Mouse (Mus musculus) adrenal gland, postnatal 25 days (tissue): ENCODE results near the gene Chsy1. TPM values are rescaled to one million over a fixed set of nuclear protein-coding genes. Genes with fewer than 3 reads are reported as not detected.

Source experiments
- DNase-seq: peaks from one replicate; pipeline ENCODE4 v3.0.0; 2021; ENCODE audit warnings: mixed read lengths
- total RNA-seq: library from RNA; stranded (reverse); gene quantifications from 2 replicates; pipeline ENCODE4 v1.2.3, GENCODE M21; 2021

The Chsy1 gene
- total RNA-seq, 1 experiment from 2014 or later = 15.2 TPM

DNA sequence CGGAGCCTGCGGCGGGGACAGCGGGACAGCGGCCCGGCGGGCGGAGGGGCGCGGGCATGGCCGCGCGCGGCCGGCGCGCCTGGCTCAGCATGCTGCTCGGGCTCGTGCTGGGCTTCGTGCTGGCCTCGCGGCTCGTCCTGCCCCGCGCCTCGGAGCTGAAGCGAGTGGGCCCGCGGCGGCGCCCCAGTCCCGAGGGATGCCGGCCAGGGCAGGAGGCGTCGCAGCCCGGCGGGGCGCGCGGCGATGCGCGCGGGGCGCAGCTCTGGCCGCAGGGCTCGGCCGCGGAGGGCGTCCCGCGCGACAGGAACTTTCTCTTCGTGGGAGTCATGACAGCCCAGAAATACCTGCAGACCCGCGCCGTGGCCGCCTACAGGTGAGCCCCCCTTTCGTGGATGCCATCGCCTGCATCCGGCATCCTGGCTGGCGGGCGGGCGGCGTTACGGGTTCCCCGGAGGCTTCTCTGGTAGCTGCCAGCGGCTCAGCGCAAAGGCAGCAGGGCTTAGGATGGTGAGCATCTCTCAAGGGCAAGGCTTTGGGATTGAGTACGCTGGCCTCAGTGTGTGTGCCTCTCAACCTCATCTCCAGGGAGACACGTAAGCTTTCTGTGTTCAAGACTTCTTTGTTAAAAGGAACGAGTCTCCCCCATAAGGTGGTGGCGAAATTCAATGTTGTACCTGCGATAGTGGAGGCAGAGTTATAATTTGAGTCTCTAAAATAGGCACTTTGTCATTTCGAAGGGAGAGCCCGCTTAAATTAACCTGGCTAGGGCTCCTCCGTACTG is 730 bp downstream of the Chsy1 start:
- DNase-seq = peak; percentile 48

DNA sequence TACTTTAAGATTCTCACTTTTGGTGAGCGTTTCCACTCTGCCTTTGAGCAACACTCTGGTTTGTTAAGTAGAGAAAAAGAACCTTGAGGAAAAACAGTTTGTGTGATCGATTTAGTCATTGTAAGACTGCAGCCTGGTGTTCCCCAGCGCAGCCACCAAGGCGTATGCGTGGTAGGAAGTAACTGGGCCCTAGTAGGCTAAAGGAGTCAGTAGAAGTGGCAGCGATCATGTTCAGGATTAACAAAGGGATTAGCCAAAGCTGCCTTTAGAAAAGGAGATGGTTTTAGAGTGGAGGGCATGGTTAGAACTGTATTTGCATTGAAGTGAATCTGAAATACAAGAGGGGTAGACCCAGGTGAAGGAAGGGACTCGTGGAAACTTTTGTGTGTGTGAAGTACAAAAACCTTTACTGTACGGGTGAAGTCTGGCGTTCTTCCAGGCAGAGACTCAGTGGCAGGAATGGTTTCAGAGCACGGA is 1.4 kb downstream of the Chsy1 start:
- no peak for DNase-seq

DNA sequence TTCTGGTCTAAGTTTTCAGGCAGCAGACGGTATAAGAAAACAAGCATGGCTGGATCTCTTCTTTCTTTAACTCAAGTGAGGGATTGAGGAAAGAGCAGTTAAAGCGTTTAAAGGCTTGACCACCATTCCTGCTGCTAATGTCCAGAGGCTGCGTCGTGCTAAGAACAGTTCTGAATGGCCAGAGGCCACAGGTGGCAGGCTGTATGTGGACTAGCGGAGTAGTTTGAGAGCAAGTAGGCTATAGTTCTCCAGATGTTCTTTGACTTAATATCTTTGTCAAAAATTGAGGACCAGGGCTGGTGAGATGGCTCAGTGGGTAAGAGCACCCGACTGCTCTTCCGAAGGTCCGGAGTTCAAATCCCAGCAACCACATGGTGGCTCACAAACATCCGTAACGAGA is 1.9 kb downstream of the Chsy1 start:
- no peak for DNase-seq

DNA sequence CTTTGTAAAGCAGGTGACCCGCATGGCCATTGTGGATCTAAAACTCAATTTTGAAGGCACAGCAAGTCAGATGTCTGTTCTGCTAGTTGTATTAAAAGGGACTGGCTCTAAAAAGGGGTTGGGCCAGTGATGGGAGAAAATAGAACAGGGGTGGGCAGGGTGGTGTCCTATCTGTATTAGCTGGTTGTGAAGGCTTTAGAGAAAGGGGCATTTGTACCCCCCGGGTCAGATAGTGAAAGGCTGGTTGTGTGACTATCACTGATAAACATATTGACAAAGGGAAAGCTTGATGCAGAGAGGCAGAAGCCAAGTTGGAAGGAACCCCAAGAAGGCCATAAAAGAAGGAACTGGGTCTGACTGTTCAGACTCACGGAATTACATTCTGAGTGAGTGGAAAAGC is 4.2 kb downstream of the Chsy1 start:
- no peak for DNase-seq

DNA sequence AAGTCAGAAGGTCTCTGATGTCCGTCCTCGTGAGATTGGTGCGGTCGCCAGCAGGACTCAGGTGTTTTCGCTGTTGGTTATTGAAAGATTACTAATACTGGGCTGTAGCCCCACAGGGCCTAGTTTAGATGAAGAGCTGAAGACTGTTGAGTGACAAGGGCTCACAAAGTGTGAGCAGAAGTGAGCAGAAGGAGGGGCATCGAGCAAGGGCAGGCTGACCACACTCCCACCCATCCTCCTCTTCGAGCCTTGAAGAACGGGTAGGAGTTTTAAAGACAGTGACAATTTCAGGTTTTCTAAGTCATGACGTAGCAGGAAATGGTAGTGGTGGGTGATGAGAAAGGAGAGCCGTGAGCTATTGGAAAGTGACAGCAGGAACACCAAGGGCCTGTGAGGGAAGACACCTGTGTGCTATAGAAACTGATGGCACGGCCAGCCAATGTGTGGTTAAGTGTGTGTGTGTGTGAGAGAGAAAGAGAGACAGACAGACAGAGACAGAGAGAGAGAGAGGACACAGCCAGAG is 6.6 kb downstream of the Chsy1 start:
- no peak for DNase-seq

DNA sequence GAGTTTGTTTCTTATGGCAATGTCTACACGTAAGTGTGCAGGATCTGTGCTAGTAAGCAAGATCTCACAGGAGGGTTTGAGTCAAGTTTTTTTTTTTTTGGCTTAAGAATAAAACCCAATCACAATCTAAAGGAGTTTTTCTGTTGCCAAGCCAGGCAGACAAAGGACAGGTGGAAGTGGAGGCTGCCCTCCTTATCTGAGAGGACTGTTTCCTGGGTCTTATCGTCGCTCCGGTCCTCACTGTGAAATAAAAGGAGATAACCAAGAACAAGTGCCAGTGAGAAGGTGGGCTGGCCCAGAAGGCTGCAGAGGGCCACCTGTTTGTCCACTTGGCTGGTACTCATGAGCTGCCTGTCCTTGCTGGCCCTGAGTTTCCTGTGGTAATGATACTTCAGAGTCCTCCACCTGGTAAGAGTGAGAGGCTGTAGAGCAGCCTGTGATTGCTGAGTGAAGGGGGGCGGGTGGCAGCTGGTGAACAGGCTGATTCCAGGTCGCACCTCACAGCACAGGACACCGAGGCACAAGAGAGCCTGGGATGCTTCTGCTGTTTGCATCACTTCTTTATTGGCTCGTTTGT is 7.7 kb downstream of the Chsy1 start:
- DNase-seq = no peak

DNA sequence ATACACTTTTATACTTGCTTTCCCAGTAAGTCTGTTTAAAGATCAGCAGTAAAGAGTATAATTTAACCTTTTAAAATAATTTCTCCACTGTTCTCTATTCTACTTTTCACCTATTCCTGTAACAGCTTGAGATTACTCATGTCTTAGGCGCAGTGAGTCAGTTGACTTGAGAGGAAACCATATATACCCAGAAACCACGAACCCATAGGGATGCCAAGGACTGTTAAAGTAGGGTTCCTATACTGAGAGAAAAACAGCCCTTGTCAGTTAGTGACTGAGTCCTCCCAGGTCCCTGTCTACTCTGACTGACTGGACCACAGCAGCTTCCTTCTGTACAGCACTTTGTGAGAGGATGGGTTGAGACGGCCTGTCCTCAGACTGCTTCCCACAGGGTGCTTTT is 8.7 kb downstream of the Chsy1 start:
- DNase-seq = no peak

DNA sequence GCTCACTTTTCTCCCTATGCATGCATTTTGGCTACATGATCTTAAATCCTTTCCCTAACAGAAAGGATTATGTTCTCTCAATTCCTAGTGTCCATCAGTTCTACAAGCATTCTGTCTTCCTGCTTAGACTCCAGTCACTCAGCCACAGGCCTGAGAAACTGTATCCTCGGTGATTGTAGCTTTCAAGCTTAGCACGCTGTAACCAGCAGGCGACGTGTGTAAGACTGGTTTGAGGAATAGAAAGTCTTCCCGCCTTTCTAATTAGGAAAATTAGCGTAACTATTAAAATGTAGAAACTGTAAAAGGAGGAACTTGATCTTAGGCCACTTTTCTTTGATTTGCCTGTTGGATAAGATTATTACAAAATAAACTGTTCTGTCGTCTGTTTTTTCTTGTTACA is 9.5 kb downstream of the Chsy1 start:
- DNase-seq = no peak

DNA sequence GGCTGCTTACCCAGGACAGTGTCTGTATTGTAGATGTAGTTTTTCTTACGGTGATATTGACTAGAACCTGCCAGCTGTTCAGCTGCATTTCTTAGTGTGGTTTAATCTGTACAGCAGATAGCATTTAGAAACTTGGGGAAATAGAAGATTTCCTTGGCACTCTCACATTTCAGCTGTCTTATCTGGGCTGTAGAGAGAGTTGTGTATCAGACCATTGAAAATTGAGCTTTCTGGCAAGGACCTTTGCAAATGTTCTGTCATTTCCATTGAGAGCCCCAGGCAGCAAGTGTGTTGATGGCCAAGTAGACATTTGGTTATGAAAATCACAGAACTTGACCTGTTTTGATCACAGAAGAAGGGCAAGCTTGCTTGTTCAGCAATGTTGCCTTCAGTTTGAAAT is 10.8 kb downstream of the Chsy1 start:
- DNase-seq = no peak

DNA sequence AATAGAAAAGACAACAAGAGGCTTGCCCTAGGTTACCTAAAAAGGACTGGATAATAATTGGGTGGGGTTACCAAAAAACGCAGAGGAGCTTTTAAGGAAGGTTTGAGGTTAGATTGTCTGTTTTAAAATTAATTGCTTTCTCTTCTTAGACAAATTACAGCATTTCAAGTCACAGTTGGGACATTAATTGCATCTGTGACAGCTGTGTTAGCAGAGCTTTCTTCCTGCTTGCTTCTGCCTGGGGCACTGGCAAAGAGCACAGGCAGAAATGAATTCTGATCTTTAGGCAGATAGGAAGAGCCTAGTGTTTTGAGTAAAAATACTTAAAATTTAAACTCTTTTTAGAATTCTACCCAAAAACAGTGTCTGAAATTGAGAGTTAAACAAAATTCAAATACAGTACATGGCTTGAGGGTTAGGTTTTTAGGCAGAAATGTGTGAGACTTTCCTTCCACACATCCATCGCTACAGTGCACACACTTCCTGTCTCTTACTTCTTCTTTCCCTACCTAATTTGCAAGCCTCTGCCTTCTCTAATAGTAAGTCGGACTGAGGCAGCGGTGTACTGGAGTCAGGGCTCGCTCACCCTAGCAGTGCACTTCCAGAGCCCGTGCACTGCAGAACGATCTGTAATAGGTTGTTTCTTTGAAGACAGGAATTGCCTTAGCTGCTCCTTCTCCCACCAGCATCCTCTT is 11.5 kb downstream of the Chsy1 start:
- no peak for DNase-seq

DNA sequence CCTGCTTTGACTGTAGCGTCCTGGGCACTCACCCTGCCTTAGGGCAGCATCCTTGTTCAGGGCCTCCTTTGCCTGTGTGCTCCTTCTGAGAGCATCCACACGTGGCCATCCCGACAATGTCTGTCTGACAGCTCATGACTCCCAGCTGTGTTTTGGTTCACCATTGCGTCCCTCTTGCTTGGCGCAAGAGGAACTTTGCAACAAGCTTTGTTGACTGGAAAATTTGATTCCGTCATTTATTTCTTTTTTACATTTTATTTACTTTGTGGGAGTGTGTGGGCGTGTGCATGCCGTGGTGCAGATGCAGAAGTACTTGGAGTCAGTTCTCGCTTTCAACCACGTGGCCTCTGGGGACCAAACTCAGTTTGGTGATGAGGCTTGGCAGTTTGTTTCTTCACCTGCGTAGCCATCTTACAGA is 15.2 kb downstream of the Chsy1 start:
- DNase-seq = no peak

DNA sequence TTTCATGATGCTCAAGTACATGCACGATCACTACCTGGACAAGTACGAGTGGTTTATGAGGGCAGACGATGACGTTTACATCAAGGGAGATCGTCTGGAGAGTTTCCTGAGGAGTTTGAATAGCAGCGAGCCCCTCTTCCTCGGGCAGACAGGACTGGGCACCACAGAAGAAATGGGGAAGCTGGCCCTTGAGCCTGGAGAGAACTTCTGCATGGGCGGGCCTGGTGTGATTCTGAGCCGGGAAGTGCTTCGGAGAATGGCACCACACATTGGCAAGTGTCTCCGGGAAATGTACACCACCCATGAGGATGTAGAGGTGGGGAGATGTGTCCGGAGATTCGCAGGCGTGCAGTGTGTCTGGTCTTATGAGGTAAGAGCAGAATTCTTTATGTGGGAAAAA is 16.1 kb downstream of the Chsy1 start:
- no peak for DNase-seq

DNA sequence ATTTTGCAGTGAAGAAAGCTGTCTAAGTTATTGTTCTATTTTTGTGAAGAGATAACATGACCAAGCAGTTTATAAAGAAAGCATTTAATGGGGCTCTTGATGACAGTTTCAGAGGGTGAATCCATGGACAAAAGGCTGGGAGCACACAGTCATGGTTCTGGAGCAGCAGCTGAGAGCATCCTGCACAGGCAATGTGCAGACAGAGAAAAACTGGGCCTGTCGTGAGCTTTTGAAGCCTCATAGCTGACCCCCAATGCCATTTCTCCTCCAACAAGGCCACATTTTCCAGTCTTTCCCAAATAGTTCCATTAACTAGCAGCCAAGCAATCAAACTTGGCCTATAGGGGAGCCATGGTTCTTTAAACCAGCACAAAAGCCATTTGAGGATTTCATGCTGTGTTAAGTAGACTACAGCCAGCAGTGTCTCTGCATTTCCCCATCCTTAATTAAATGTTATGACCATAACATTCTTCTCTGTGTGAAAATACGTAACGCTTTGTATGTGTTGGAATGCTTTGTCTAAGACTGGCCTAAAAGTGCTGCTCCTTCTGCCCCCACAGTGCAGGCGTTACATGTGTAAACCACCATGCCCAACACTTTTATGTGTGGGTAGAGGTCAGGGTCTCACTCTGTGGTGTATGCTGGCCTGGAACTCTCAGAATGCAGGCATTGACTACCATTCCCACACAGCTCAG is 18.8 kb downstream of the Chsy1 start:
- no peak for DNase-seq

DNA sequence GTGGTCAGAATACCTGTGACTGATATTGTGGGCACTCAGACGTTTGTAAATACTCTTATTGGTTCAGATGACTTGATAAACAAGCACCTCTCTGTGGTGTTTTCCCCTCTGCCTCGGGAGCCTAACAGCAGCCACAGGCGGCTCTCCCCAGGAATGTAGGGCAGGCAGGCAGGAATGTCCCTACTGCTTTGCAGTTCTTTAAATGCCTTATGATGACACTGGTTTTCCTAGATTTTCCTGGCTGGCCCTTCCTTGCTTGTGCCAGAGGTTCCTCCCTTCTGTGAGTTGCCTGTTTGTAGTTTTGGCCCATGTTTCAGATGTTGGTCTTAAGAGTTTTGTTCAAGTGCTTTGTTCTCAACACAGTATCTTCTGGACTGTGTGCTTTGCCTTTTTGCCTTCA is 19.5 kb downstream of the Chsy1 start:
- no peak for DNase-seq

DNA sequence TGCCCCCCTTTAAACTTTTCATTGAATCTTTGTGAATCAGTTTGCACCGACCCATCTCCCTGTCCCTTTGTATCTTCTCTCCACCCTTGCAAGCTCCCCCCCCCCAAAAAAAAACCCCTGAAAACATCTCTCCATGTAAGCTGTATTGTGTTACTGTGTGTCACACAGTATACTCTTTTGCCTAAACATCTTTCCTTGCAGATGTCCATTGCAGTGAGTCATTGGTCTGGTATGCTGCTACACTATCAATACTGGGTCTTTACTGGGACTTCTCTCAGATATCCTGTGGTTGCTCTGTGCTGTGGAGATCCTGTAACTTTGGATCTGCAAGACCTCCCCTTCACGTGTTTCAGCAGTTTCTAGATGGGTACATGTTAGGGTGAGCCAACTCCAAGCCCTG is 21.0 kb downstream of the Chsy1 start:
- no peak for DNase-seq

DNA sequence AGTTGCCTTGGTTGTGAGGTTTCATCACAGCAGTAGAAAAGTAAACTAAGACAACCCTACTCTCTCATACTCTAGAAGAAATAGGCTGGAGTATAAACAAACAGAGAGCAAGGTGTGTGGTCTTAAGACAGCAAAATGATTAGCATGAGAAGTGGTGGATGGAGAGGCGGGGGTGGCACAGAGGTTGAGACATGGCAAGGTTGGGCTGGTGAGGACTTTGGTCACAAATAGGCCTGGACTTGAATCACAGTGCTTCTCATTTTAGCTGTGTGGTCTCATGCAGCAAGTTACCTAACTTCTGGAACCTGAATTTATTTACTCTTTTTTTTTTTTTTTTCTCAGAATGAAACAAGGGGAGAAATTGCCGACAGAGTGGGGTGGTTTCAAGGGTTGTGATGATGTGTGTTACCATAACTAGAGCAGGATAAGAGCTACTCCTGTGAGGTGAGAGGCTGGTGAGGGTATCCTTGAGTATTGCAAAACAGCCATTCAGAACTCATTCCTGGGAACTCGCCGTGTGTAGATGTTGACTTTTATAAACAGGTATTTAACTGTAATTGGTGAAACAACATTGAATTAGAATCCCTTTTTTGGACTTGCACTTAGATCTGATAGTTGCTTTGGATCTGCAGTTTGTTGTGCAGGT is 22.6 kb downstream of the Chsy1 start:
- no peak for DNase-seq

DNA sequence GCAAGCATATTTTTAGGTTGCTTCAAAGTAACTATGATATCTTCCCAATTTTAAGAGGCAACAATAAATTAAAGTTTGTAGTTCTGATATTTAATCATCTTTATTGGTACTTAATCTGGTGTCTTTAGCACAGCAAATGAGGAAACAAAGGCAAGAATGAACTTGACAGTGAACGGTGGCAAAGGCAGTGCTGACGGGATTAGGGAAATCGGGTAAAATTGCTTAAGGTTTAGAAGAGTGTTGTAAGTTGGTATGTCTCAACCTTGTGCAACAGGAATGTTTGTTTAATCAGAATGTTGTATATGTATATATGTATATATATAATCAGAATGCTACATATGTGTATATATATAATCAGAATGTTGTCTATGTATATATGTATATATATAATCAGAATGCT is 24.8 kb downstream of the Chsy1 start:
- DNase-seq = no peak

DNA sequence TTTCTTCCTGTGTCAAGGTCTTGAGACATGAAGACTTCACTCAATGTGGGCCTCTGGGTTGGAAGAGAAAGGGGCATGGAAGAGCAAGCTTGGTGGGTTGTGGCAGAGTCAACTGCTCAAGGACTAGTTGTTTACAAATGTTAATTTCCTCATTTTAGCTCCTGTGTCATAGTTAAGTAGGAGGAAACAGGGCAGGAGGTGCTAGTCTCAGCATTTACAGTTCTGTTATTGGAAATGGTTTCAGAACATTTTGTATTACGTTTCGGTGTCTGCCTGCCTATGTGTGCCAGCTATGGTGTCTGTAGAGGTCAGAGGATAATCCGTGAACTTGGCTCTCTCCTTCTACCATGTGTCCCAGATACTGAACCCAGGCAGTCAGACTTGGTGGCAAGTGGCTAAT is 26.3 kb downstream of the Chsy1 start:
- DNase-seq = no peak

DNA sequence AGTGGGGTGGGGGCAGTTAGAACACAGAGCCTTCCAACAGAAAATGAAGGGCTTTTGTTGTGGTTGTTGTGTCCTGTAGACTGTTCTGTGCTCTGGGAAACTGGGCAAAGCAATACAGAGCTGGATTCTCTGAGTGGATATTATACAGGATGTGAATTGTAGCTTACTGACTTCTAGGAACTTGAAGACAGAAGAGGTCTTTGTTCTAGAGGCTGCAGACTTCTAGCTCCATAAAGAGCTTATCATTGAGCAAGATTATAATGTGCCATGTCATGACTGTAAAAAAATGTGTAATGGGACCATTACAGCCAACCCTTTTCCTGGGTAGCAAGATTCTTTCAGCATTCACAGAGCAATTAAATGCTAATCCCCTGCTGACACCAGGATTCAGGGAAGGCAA is 26.9 kb downstream of the Chsy1 start:
- DNase-seq = no peak

DNA sequence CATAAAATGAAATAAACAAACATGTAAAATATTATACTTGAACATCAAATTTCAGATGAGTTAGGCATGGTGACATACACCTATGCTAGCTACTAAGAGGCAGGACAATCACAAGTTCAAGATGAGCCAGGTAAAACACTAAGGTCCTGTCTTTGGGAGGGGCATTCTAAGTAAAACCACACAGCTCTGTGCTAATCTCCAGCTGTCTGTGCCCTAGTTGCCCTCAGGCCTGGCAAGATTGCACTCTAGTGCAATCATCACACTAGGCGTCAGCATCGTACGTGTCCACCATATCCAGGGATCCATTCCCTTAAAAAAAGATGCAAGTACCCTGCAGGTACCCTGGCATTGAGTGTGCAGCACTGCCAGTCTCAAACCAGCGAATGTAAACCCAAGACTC is 28.0 kb downstream of the Chsy1 start:
- no peak for DNase-seq

DNA sequence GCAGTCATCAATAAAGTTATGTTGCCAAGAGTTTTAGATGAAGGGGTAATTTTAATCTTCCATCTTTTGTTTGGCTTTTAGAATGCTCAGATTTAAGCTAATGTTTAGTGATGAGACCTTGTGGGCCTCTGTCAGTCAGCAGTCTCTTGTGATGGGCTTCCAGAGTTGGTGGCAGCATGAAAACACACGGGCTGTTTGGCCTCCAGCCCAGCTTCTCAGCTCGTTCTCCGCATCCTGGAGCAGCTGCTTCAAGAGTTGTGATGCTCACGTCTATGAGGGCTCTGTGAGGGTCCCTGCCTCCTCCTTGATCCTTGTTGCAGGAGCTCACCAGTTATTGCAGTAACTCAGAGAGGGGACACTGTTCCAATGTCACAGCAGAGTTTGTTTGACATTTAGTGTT is 29.0 kb downstream of the Chsy1 start:
- DNase-seq = no peak

DNA sequence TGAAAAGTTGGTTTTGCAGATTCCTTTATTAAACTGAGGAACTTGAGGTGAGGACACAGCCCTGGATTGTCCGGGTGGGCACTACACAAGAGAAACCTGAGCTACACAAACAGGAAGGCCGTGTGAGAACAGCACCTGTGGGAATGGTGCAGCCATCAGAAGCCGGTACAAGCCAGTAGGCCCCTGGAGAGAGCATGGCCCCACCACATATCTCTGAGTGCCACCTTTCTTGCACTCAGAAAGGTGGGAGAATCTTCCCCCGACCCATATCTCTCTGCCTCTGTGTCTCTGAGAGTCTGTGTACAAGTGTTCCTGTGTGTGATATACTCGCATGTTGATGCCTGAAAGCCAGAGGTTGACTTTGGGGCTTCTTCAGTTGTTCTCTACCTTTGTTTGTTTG is 29.6 kb downstream of the Chsy1 start:
- DNase-seq = no peak
